Mouse (Mus musculus) spleen, postnatal 4 days (tissue): ENCODE results near the gene Tmem130.

ENCODE experiments used
- DNase-seq, 2 experiments: peaks; one replicate each; pipeline ENCODE4 v3.0.0; 2022; ENCODE audit warnings: low spot score in 2 of 2

Tmem130 gene

DNA sequence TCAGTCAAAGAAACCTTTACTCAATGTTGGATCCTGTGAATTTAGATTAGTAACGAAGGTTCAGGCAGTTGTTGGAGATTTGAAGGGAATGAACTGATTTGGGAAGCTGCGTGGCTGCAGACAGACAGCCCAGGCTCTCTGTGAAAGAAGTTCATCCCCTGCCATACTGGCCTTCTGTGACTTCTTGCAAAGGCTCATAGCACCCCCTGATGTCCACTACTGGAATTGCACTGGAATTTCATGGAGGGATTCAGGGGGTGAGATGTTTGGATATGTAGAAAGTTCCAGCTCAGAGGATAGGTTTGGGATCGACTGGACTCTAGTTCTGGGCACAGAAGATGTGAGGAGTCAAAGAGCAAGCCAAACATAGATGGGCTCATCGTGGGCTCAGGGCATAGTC is 27.7 kb downstream of the Tmem130 start:
- DNase-seq: peak; percentile 31 to 71

DNA sequence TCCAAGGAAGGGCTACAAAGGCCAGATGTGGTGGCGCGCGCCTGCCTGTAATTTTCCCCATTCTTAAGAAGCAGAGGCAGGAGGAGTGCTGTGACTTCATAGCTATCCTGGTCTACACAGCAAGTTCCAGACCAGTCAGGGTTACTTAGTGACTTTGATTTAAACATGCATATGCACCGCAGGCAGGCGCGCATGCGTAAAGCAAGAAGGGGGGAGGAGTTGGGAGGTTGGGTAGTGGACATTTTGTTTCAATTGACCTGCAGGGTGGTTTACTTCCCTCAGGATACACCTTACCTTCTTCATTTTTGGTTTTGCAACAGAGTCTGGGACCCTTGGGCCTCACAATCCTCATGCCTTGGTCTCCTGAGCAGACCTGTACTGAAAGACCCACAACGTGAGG is 32.4 kb downstream of the Tmem130 start:
- no peak for DNase-seq

- DNase-seq: no peak
Measured at GRCm38 (mm10) chr5:144728237-144728636, 33.4 kb downstream of the Tmem130 start.

DNA sequence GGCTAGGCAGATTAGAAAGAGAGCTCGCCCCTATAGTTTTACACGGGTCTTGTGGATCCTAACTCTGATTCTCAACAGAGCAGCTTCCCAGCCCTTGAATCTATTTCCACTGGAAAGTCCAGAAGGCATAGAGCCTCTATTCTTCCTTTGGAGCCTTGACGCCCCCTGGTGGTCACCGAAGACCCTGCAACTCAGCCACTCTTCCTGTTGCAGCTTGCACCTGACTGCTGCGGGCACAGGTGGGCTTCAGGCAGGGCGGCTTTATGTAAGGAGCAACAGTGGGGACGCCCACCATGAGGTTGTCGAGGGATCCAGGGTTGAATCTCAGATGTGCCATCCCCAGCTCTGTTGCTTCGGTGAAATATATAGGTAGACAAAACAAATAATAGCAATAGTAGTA is 34.5 kb downstream of the Tmem130 start:
- DNase-seq: peak; percentile 37 to 81

DNA sequence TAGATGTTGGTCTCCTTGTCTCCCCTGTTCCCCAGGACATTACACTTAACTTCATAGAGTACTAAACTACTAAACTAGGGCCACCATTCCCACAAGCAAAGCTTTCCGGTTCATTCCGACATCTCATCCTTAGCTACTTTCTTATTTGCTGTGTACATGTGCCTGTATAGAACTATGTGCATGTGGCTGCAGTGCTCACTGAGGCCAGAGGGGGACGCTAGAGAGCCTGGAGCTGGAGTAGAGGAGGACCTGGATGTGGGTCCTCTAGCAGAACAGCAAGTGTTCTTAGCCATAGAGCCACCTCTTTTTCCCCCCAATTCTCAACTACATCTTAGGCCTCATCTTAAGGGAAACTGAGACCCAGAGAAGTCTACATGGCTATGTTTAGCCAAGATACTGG is 36.1 kb downstream of the Tmem130 start:
- no peak for DNase-seq

GRCm38 (mm10) chr5:144724926-144725325 is 36.7 kb downstream of the Tmem130 start:
- no peak for DNase-seq

- DNase-seq: no peak
Measured at GRCm38 (mm10) chr5:144720281-144720680, 41.3 kb downstream of the Tmem130 start.

- no peak for DNase-seq
Measured at GRCm38 (mm10) chr5:144719781-144720180, 41.8 kb downstream of the Tmem130 start.

- DNase-seq: no peak
Measured at GRCm38 (mm10) chr5:144717186-144717585, 44.4 kb downstream of the Tmem130 start.

DNA sequence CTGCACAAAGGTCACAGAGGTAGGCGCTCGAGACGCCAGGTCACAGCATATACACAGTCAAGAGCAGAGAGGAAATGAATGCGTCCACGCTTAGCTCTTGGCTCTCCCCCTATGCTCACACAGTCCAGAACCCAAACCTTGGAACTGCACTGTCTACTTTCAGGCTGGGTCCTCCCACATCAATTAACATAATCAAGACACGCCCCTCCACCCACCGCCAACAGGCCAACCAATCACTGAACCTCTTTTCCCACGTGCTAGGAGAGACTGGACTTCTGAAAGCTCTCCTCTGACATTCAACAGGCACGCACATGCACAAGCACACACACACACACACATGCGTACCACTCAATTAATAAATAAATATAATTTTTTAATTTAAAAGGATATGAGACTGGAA is 48.2 kb downstream of the Tmem130 start:
- DNase-seq: no peak

GRCm38 (mm10) chr5:144707603-144708002 is 54.0 kb downstream of the Tmem130 start:
- no peak for DNase-seq

DNA sequence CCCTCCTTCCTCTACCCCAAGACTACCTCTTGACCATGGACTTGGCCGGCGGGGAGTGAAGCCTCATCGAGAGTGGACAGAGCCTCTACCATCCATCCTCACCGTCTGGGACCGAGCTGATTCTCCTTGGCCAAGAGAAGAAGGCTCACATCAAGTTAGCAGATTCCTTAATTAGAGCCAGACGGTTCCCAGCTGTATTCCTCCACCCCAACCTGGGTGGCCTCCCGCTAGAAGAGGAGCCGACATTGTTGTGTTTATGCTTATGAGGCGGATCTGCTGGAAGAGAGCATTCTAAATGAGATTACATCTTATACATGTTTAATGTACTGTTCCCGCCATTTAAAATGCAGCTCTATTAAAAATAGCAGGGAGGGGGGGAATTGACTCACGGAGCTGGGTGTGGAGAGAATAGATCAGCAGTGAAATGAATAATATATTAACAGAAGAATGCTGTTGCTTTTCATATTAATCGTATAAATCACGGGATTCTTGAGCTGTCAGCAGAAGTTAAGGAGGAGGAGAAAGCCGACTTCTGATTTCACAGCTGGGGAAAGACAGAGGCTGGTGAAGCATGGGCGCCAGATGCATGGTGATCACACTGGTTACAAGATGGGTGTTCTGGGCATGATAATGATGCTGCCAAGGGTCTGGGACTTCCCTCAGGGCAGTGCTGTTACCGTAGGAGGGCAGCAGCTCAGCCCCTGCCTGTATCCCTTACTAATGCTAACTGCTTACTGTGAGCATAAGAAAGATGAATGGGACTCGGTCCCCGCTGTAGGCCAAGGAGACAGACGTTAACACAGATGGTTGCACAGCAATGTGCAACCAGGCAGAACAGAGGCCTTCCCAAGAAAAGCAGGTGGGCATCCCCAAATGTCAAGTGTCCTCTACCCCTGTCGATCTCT is 57.9 kb downstream of the Tmem130 start:
- DNase-seq: no peak

DNA sequence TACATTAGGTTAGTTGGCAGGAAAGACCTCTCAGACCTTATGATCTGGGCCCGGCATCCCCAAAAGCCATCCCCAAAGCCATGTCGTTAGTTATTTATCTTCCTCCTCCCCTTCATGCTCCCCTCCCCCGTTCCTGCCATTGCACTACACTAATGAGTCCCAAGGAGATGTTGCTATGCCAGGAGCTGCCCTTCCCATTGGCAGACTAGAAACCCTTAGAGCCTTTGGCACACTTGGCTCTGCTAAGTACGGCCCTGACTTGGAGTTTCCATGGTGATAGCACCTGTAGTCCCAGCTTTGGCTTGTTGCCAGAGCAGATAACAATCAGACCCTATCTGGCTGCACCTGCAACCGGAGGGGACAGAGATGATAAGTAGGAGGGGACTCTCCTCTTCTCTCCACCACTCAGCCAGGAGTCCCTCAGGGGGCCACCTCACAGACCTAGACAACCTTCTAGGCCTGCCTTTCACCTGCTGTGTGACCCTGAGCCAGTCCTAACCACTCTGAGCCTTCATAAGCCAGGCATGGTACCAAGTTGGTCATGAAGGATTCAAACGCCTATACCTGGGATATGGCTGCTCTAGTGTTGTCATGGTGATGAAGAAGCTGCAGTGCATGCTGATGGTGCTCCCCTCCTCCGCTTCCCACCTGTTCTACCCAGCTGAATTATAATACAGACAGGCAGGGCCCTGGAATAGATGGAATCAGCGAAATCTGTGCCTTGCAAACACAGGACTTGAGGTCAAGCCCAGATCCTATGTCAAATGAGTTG is 66.1 kb downstream of the Tmem130 start:
- no peak for DNase-seq

GRCm38 (mm10) chr5:144694161-144694560 is 67.5 kb downstream of the Tmem130 start:
- DNase-seq: no peak

GRCm38 (mm10) chr5:144691421-144691820 is 70.2 kb downstream of the Tmem130 start:
- no peak for DNase-seq

GRCm38 (mm10) chr5:144688371-144688770 is 73.2 kb downstream of the Tmem130 start:
- DNase-seq: no peak
